Mouse (Mus musculus) brain, embryonic 14.5 days (tissue): ENCODE measurements around the gene Ghsr.

ENCODE experiments used
- CTCF ChIP-seq: fragments of 200-500 bp; IDR thresholded peaks from 2 replicates; pipeline ENCODE4 v1.5.1; 2012; ENCODE audit warnings: inconsistent platforms, mild to moderate bottlenecking, moderate library complexity, borderline replicate concordance; ENCODE audit not compliant: insufficient read depth, insufficient read length; ENCODE audit errors: extremely low read depth
- POLR2A ChIP-seq: fragments of 200-500 bp; IDR thresholded peaks from 2 replicates; pipeline ENCODE4 v1.6.1; 2012; ENCODE audit warnings: mild to moderate bottlenecking, inconsistent platforms, borderline replicate concordance; ENCODE audit not compliant: poor library complexity, insufficient read depth, insufficient read length, severe bottlenecking; ENCODE audit errors: extremely low read depth

DNA sequence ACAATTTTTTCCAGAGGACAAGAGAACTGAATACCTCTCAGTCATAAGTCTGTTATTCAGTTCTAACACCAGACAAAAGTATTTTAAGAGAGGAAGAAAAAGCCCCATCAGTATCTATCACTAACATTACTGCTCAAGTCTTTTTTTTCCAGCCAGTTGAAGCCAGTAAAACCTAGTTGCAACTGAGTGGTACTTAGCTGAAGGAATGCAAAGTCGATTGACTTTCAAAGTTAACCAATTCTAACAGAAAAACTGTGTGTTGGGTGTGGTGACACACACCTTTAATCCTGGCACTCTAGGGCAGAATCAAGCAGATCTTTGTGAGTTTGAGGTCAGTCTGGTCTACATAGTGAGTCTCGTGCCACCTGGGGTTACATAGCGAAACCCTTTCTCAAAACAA is 35.3 kb downstream of the Ghsr start:
- no peak for TF ChIP-seq CTCF
- no peak for TF ChIP-seq POLR2A
